Comparison of ENCODE assay signal across 34 mouse cellular contexts in the genomic region with DNA sequence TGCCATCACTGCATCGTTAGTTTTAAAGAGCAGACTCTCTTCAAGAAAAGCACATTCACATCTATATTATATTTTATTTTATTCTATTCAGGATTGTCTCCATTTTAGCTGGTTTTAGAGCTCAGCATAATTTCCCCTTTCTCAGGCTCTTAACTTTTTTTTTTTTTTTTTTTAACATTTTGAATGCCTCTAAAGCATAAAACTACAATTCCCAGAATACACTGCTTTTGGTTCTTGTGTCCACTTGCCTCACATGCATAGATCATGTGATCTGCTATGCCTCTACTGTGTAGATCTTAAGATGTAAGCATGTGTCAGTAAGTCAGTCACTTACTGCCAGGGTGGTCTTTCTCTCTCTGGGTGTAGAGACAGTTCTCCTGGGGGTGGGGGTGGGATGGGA. TPM values are rescaled to one million over a fixed set of nuclear protein-coding genes. Genes with fewer than 3 reads are reported as not detected.
"Had no signal": no experiment of that assay in that cellular context is flagged by ENCODE, and none has a peak within 500 bp of the region (broad histone marks: within the 10 kb centered on the region; RNA-seq: fewer than 3 reads in every experiment).

No protein-coding gene starts in this region.

- H3K4me3 ChIP-seq: heart, adult 2 months; heart, embryonic 13.5 days; heart, embryonic 15.5 days; hindbrain, embryonic 13.5 days; hindbrain, embryonic 15.5 days; kidney, embryonic 15.5 days; limb, embryonic 10.5 days; limb, embryonic 12.5 days; liver, embryonic 13.5 days had no signal

- H3K27ac ChIP-seq: heart, adult 2 months; heart, embryonic 13.5 days; heart, embryonic 15.5 days; hindbrain, embryonic 13.5 days; hindbrain, embryonic 15.5 days; hindbrain, postnatal 0 days; kidney, embryonic 15.5 days; kidney, postnatal 0 days; limb, embryonic 10.5 days; limb, embryonic 12.5 days; liver, embryonic 13.5 days had no signal

- H3K36me3 ChIP-seq: heart, embryonic 13.5 days; heart, embryonic 15.5 days; hindbrain, embryonic 13.5 days; hindbrain, embryonic 15.5 days; kidney, embryonic 15.5 days; limb, embryonic 10.5 days; limb, embryonic 12.5 days; liver, embryonic 13.5 days had no signal

- DNase-seq: gastrocnemius, postnatal 14 days; gastrocnemius, postnatal 36 days; heart, adult 2 months; heart, postnatal 14 days; heart, postnatal 36 days; kidney, adult 11 months; kidney, adult 2 months; kidney, adult 9 months; kidney, postnatal 14 days; kidney, postnatal 36 days; layer of hippocampus, adult 9-11 months; layer of hippocampus, postnatal 36 days; liver; liver, embryonic 13.5 days had no signal

- ATAC-seq: hindbrain, postnatal 0 days; intestine, embryonic 16.5 days had no signal

- H3K4me1 ChIP-seq: liver, embryonic 13.5 days had no signal

- H3K9ac ChIP-seq: heart, embryonic 13.5 days; heart, embryonic 15.5 days; hindbrain, embryonic 13.5 days; hindbrain, embryonic 15.5 days; kidney, embryonic 15.5 days; limb, embryonic 12.5 days; liver, embryonic 13.5 days had no signal

- H3K9me3 ChIP-seq: heart, embryonic 13.5 days; heart, embryonic 15.5 days; hindbrain, embryonic 13.5 days; hindbrain, embryonic 15.5 days; kidney, embryonic 15.5 days; limb, embryonic 10.5 days; limb, embryonic 12.5 days; liver, embryonic 13.5 days had no signal

- H3K4me2 ChIP-seq: heart, embryonic 11.5 days; heart, embryonic 13.5 days; heart, embryonic 15.5 days; hindbrain, embryonic 13.5 days; hindbrain, embryonic 15.5 days; kidney, embryonic 15.5 days; limb, embryonic 12.5 days; liver, embryonic 11.5 days; liver, embryonic 13.5 days had no signal

RNA-seq across cellular contexts. Expression of a gene that starts 30.3 kb away (rescaled TPM):
- total RNA-seq: gastrocnemius, adult 18-20 months; gastrocnemius, adult 8-10 months; gastrocnemius, postnatal 14 days; gastrocnemius, postnatal 36 days; hematopoietic stem cell, adult 5-6 weeks; layer of hippocampus, postnatal 14 days; layer of hippocampus, postnatal 36 days; left cerebral cortex, adult 18-20 months; left cerebral cortex, adult 8-10 months; left cerebral cortex, postnatal 10 days; left cerebral cortex, postnatal 25 days had no signal
- polyA plus RNA-seq: hindbrain, postnatal 0 days had no signal
